Mouse (Mus musculus) monocyte, adult 2 months (primary cell): ENCODE results near the gene Polr2c.

Experiments used
- DNase-seq, 2 experiments: peaks; one replicate each; pipeline ENCODE4 v3.0.0; 2022; ENCODE audit warnings: low spot score in 2 of 2, low read depth in 1 of 2

Polr2c gene

DNA sequence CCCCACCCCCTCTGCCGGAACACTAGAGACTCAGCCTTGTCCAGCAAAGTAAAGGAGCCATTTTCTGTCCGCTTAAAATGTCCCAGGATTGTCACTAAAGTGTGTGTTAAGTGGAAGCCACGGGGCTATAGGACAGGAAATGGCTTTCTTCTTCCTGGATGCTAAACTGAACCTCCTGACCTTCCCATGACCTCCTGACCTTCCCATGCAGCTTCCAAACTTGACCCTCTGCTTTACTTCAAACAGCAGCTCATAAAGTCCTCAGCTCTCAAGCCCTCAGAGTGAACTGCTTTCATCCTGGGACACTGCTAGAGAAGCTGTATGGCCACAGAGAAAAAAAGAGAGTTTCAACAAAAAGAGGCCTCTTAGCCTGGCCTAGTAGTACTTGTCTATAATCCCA lies 19.6 kb downstream of the Polr2c start:
- no peak for DNase-seq

GRCm38 (mm10) chr8:94880742-94881141 lies 23.5 kb downstream of the Polr2c start:
- no peak for DNase-seq

GRCm38 (mm10) chr8:94888383-94889036 lies 31.3 kb downstream of the Polr2c start:
- no peak for DNase-seq

- DNase-seq = no peak
Observed at GRCm38 (mm10) chr8:94892917-94893316, 35.7 kb downstream of the Polr2c start.

DNA sequence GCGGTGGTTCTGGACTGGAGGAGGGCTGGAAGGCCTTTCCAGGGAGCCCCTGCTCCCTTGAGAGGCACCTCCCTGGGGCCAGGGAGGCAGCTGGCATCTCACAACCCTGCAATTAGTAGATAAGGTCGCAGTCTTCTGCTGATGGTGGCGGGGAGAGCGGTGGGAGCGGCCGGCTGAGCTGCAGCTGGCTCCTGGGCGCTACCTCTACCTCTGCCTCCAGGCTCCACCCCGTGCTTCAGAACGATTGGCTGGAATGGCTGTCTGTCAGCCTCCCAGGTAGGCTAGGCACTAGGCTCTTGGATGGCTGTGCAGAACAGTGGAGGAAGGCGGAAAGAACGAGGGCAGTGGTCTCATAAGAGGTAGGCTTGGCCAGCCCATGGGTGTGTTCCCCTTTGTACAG lies 42.0 kb downstream of the Polr2c start:
- no peak for DNase-seq

GRCm38 (mm10) chr8:94900617-94901016 lies 43.4 kb downstream of the Polr2c start:
- no peak for DNase-seq

GRCm38 (mm10) chr8:94901031-94901430 lies 43.8 kb downstream of the Polr2c start:
- no peak for DNase-seq

DNA sequence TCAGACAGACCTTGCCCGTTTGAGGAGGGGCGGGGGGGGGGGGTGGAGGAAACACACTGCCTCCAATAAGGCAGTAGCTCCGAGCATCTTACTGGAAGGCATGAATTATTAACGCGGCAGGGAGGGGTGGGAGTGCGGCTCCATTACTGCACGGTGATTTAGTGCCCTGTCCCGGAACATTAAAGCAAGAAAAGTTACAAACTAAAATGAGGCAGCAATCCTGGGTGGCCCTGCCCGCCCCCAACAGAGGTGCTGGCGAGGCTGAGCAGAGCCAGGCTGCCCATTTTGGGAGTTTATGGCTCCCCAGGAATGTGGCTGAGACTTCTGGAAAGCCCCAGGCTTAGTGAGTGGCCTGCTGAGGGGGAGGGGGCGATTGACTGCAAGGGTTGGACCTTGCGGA lies 46.5 kb downstream of the Polr2c start:
- no peak for DNase-seq

DNA sequence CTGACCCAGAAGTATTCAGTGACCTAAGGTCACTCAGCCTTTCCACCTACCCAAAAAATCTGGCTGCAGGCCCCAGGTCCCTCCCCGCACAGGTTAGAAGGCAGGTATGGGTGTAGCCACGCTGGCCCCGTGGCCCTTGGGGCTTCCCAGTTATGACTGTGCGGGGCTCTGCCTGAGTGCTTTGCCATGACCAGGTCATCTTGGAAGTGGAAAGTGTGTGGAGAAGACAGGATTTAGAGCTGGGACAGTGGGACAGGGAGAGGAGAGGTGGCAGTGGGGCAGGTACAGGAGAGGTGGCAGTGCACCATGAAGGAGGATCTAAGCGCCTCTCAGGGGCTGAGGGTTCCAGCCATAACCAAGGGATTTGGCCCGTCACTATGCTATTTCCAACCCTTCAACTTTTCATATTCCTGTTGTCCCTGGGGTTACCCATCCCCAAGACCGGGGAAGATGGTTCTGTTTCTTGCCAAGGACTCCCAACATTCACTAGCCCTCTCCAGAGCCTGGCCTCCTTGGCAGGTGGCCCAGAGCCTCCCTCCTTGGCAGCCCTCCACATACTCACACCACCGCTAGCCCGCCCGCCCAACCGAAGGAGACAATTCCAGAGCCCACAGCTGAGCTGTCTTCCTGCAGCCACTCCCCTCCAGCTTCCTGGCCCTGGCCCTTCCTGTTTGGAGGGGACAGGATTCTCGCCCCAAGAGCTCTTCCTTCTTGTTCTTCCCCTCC lies 47.4 kb downstream of the Polr2c start:
- DNase-seq = no peak

DNA sequence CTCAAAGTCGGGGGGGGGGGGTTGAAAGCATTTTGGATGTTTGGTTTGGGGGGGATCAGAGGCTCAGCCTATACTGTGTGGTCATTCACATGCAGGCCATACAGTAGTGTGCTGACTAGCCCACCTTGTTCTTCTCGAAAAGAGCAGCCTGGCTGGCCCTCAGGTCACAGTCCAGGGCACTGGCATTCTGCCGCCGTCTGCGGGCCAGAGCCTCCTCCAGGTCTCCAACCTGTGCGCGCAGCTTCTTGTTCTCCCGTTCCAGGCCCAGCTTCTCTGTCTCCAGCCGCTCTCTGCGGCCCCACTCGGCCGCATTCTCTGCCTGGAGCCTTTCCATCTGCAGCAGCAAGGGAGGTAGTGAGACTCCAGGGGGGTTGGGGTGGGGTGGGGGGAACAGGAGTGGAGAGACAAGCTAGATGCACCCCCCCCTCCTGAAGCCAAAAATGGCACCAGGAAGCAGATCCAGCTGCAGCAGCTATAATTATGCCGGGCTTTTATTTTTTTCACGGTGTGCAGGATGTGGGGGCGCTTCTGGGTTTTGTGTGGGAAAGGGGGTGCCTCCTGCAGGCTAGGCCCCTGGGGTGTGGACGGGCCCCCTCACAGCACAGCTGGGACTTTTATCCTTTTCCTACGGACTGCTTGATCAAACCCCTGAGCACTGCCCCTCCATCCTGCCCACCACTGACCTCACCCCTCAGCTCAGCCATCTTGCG lies 50.5 kb downstream of the Polr2c start:
- no peak for DNase-seq

- peak; percentile 40 to 59 for DNase-seq
Observed at GRCm38 (mm10) chr8:94908847-94909246, 51.6 kb downstream of the Polr2c start.

- no peak for DNase-seq
Observed at GRCm38 (mm10) chr8:94913061-94913660, 55.9 kb downstream of the Polr2c start.

DNA sequence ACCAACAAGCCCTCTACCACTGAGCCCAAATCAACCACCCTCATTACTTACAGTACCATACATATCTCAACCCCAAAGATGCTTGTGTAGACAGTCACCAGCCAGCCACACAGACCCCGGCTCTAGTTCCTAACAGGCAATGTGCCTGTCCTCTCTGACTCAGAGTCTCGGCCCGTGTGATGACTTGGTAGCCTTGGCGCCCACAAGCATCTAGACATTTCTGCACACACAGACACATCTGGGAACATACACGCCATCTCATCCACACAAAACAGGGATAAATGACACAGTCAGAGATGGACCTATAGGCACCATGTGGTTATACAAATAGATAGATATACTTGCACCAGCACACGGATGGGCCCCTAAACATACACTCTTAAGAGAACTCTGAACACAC lies 57.0 kb downstream of the Polr2c start:
- DNase-seq = no peak

- DNase-seq = no peak
Observed at GRCm38 (mm10) chr8:94914701-94915101, 57.5 kb downstream of the Polr2c start.

DNA sequence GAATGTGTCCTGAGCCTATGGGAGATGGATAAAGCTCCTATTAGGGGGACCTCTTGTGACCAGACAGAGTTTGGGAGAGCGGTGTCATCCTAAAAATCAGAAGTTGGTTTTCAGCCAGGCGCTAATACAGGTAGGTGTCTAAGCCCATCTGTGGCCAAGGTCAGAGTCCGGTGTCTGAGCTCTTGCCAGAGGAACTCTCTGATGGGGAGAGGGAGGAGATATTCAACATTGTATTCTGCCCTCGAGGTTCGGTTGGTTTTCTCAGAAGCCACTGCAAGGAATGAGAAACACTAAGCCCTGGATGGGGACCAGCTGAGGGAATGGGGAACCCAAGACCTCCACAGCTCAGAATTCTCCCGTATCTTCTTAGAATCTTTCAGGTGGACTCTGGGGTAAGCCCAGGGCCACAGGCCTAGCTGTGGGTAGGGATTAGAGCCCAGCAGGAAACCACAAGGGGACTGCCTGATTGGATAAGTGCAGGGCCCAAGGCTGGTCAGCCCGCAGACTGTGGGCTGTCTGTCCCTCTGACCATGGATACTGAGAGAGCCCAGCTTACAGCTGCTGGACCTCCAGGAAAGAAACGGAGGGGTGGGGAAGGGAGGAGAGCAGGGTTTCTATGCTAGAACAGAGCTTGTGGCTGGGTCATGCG lies 59.2 kb downstream of the Polr2c start:
- no peak for DNase-seq

DNA sequence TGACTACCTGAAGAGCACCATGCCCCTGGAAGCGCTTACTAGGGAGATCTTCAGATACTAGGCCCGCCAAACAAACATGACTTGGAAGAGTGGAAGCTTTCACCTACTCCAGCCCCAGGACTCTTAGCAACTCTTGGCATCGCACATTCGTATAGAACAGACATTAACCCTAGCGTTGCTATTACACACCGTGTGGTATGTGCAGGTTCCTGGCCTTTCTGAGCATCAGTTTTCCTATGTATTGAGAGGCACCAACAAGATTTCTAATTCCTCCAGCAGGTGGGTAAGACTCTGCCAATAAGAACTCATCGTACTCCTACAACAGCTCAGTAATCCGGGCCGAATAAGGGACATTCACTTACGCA lies 59.7 kb downstream of the Polr2c start:
- DNase-seq = no peak

DNA sequence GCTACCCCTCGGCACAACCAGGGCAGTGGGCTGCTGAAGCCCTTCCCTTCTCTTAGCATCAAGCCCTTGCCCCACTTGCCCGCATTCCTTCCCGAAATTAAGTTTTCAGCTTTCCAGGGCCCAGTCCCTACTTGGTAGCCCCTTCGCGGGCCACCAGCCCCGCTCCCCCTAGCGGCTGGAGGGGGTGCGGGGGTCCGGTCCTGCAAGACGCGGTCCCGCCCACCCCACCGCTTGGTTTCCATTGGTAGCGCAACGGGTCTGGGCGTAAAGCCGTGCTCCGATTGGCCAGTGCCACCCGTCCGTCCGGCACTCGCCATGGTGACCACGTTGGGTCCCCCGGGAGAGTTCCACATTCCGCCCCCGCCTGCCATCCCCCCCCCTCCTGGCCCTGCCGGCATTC lies 60.1 kb downstream of the Polr2c start:
- DNase-seq = peak; percentile 53 to 72

DNA sequence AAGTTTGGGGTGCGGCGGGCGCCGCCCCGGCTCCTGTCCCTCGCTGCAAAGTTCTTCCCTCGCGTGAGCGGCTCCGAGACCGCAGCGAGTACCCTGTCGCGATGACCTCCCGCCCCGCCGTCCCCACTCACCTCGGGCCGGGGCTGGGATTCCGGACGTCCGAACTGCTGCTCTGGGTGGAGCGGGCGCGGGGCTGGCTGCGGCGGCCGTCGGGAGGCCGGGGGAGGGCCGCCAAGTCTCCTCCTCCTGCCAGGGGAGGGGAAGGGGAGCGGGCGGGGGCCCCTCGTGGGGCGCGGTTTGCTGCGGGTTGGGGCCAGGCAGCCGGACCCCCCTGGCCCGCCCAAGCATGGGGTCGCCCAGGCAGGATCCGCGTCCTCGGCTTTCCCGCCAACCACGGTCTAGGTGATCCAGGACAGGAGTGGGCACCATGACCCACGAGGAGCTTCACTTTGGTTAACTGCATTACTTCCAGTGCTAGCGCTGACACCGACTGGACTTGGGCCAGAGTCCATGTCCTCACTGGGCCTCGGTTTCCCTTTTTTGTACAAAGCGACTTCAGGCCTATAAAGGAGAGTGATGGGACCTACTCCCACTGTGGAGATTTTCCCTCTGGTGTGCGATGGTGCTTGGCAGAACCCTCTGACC lies 60.7 kb downstream of the Polr2c start, which contains the start of gene Ccdc102a:
Gene Ccdc102a, minus strand, starts transcription at position 248 of the 645 bp plus-strand sequence.
- DNase-seq = no peak

DNA sequence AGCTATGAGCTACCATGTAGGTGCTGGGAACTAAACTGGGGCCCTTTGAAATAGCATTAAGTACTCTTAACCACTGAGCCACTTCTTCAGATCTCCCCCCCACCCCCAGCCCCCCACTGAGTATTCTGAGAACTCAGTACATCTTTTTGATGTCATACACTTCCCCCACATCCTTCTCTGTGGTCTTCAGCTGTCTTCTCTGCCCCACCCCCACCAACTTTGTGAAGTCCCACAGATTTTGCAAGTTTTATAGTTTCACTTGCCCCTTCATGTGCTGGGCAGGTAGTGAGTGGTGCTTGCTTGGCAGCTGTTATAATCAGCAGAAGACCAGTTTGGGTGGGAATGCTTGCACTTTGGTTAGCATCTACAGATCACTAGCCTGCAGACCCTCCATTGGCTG lies 62.0 kb downstream of the Polr2c start:
- no peak for DNase-seq

GRCm38 (mm10) chr8:94922176-94922575 lies 64.9 kb downstream of the Polr2c start:
- no peak for DNase-seq

- DNase-seq = no peak
Observed at GRCm38 (mm10) chr8:94922602-94923001, 65.4 kb downstream of the Polr2c start.
